Mouse (Mus musculus): ENCODE data around the gene Lypd8. TPM values are rescaled to one million over a fixed set of nuclear protein-coding genes. Genes with fewer than 3 reads are reported as not detected.

The Lypd8 gene
- polyA plus RNA-seq (2015; fragmentation: Nextera tagmentation; extraction: Ambion mirVana) = 1,014 and 1,152 TPM in 2 replicates

- Histone ChIP-seq H3K9ac (ENCODE audit: low read length) (peak within 1 kb of the TSS; percentile 38; the same call in 1 of the 2 replicates), H3K4me1 (replicated peaks; ENCODE audit: control insufficient read depth, insufficient read depth) (no peaks in the 10 kb centered on the region), H3K27me3 (ENCODE audit: control insufficient read depth, insufficient read depth, low read length) (no peaks in the 10 kb centered on the region), H3K36me3 (ENCODE audit: control insufficient read depth, insufficient read depth, low read length) (no peaks in the 10 kb centered on the region), H3K9me3 (ENCODE audit: control insufficient read depth, low read length) (no peaks in the 10 kb centered on the region), H3K27ac (replicated peaks) (peak within 1 kb of the TSS; percentile 78; the same call in 1 of the 2 replicates), H3K4me3 (ENCODE audit: low read depth, low read length) (peak within 1 kb of the TSS; percentile 19; the same call in 1 of the 2 replicates), H3K4me2 (replicated peaks; ENCODE audit: low read depth) (peak within 1 kb of the TSS; percentile 21; the same call in 1 of the 2 replicates)
- WGBS = 87% methylated on average over 3 of the region's 3 CpGs
- ATAC-seq (ENCODE audit: low FRiP score, low TSS enrichment) (no peak), DNase-seq (ENCODE audit: low spot score) (no peak)
- TF ChIP-seq EP300 (optimal IDR thresholded peaks at IDR 0.05) (no peak), CTCF (IDR thresholded peaks at IDR 0.05; ENCODE audit: low read depth) (no peak)
Measured at GRCm38 (mm10) chr11:58378763-58379278, at the start of gene Lypd8. Lypd8 (plus strand) TSS chr11:58379043.

GRCm38 (mm10) chr11:58329906-58330275, 49.0 kb upstream of the Lypd8 start:
- TF ChIP-seq CTCF (IDR thresholded peaks at IDR 0.05; ENCODE audit: low read depth) (0 out of 2 replicates have a peak, but pooled peaks have one; percentile 30), EP300 (optimal IDR thresholded peaks at IDR 0.05) (no peak)
- H3K4me1 ChIP-seq (replicated peaks; ENCODE audit: control insufficient read depth, insufficient read depth) = peaks cover 11% of the 10 kb centered on the region
- under 1% methylated on average over 21 of the region's 21 CpGs for WGBS
- ATAC-seq (ENCODE audit: low FRiP score, low TSS enrichment) (peak; percentile 38), DNase-seq (ENCODE audit: low spot score) (no peak)
- peak overlapping the region; percentile 88 for H3K27ac ChIP-seq (replicated peaks)
- peak overlapping the region; percentile 88 for H3K9ac ChIP-seq (ENCODE audit: low read length)
- H3K9me3 ChIP-seq (ENCODE audit: control insufficient read depth, low read length) = no peaks in the 10 kb centered on the region
- no peaks in the 10 kb centered on the region; the same call in 1 of the 2 replicates for H3K36me3 ChIP-seq (ENCODE audit: control insufficient read depth, insufficient read depth, low read length)
- H3K4me2 ChIP-seq (replicated peaks; ENCODE audit: low read depth) = peak overlapping the region; percentile 78
- H3K27me3 ChIP-seq (ENCODE audit: control insufficient read depth, insufficient read depth, low read length) = no peaks in the 10 kb centered on the region
- H3K4me3 ChIP-seq (ENCODE audit: low read depth, low read length) = peak overlapping the region; percentile 79

GRCm38 (mm10) chr11:58330276-58331148, 48.3 kb upstream of the Lypd8 start, which contains the start of the genes Zfp672 and Sh3bp5l:
Zfp672 (minus strand) TSS chr11:58330339.
Sh3bp5l (plus strand) TSS chr11:58330724.
- Histone ChIP-seq H3K9me3 (ENCODE audit: control insufficient read depth, low read length) (no peaks in the 10 kb centered on the region), H3K4me1 (replicated peaks; ENCODE audit: control insufficient read depth, insufficient read depth) (peaks cover 11% of the 10 kb centered on the region), H3K4me3 (ENCODE audit: low read depth, low read length) (peak within 1 kb of the TSS; percentile 79), H3K9ac (ENCODE audit: low read length) (peak within 1 kb of the TSS; percentile 88), H3K27ac (replicated peaks) (peak within 1 kb of the TSS; percentile 88), H3K4me2 (replicated peaks; ENCODE audit: low read depth) (peak within 1 kb of the TSS; percentile 78), H3K27me3 (ENCODE audit: control insufficient read depth, insufficient read depth, low read length) (no peaks in the 10 kb centered on the region), H3K36me3 (ENCODE audit: control insufficient read depth, insufficient read depth, low read length) (no peaks in the 10 kb centered on the region; the same call in 1 of the 2 replicates)
- peak; percentile 88 for DNase-seq (ENCODE audit: low spot score)
- ATAC-seq (ENCODE audit: low FRiP score, low TSS enrichment) = peak; percentile 93
- under 1% methylated on average over 51 of the region's 52 CpGs for WGBS
- TF ChIP-seq CTCF (IDR thresholded peaks at IDR 0.05; ENCODE audit: low read depth) (no peak), EP300 (optimal IDR thresholded peaks at IDR 0.05) (no peak)

- Histone ChIP-seq H3K4me2 (replicated peaks; ENCODE audit: low read depth) (peak overlapping the region; percentile 78), H3K9me3 (ENCODE audit: control insufficient read depth, low read length) (no peaks in the 10 kb centered on the region), H3K36me3 (ENCODE audit: control insufficient read depth, insufficient read depth, low read length) (no peaks in the 10 kb centered on the region; the same call in 1 of the 2 replicates), H3K4me1 (replicated peaks; ENCODE audit: control insufficient read depth, insufficient read depth) (peaks cover 11% of the 10 kb centered on the region), H3K27me3 (ENCODE audit: control insufficient read depth, insufficient read depth, low read length) (no peaks in the 10 kb centered on the region), H3K27ac (replicated peaks) (peak overlapping the region; percentile 79), H3K9ac (ENCODE audit: low read length) (peak overlapping the region; percentile 76), H3K4me3 (ENCODE audit: low read depth, low read length) (peak overlapping the region; percentile 79)
- ATAC-seq (ENCODE audit: low FRiP score, low TSS enrichment) = no peak
- TF ChIP-seq CTCF (IDR thresholded peaks at IDR 0.05; ENCODE audit: low read depth) (no peak), EP300 (optimal IDR thresholded peaks at IDR 0.05) (no peak)
- WGBS = 8% methylated on average over 10 of the region's 10 CpGs
- no peak for DNase-seq (ENCODE audit: low spot score)
Measured at GRCm38 (mm10) chr11:58331149-58331495, 47.7 kb upstream of the Lypd8 start.

GRCm38 (mm10) chr11:58331546-58331945, 47.3 kb upstream of the Lypd8 start:
- no peaks in the 10 kb centered on the region for H3K27me3 ChIP-seq (ENCODE audit: control insufficient read depth, insufficient read depth, low read length)
- H3K9me3 ChIP-seq (ENCODE audit: control insufficient read depth, low read length) = no peaks in the 10 kb centered on the region
- H3K36me3 ChIP-seq (ENCODE audit: control insufficient read depth, insufficient read depth, low read length) = peaks cover 3% of the 10 kb centered on the region; the same call in 1 of the 2 replicates
- 80% methylated on average over 6 of the region's 6 CpGs for WGBS
- H3K4me2 ChIP-seq (replicated peaks; ENCODE audit: low read depth) = peak overlapping the region; percentile 78
- peak overlapping the region; percentile 79 for H3K4me3 ChIP-seq (ENCODE audit: low read depth, low read length)
- peak overlapping the region; percentile 76 for H3K9ac ChIP-seq (ENCODE audit: low read length)
- ATAC-seq (ENCODE audit: low FRiP score, low TSS enrichment) (no peak), DNase-seq (ENCODE audit: low spot score) (no peak)
- TF ChIP-seq CTCF (IDR thresholded peaks at IDR 0.05; ENCODE audit: low read depth) (no peak), EP300 (optimal IDR thresholded peaks at IDR 0.05) (no peak)
- H3K4me1 ChIP-seq (replicated peaks; ENCODE audit: control insufficient read depth, insufficient read depth) = peaks cover 11% of the 10 kb centered on the region
- peak overlapping the region; percentile 79; the same call in 1 of the 2 replicates for H3K27ac ChIP-seq (replicated peaks)

All from stomach, postnatal 0 days (tissue).